Mouse (Mus musculus) frontal cortex, postnatal 10 days (tissue): ENCODE data around the gene Gna15.

Experiments used
- DNase-seq, 2 experiments: peaks; one replicate each; pipeline ENCODE4 v3.0.0; 2022; ENCODE audit warnings: low spot score in 2 of 2, mixed read lengths in 1 of 2

The Gna15 gene

DNA sequence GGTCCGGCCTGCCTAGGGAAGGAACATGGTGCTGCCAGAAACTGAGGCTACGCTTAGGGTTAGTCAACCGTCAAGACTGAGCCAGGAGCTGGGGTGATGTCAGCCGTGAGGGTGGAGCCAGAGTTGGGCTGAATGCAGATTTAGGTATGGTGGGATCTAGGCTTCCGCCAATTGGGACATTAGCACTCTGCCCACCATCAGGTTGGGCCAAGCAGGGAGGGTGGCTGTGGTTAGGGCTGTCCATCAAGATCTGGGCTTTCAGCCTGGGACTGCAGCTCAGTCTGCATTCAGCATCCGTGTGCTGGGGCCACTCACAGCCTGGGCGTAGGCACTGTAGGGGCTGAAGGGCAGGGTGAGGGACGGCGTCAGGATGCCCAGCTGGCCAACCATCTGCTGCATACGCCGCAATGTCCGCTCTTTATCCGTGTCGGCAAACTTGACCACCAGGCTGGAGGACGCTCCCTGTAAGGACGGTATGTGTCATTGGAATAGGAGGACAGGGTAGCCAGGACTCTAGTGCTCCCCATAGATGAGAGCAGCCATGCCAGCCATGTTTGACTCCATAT is 56.3 kb downstream of the Gna15 start:
- DNase-seq: no peak

DNA sequence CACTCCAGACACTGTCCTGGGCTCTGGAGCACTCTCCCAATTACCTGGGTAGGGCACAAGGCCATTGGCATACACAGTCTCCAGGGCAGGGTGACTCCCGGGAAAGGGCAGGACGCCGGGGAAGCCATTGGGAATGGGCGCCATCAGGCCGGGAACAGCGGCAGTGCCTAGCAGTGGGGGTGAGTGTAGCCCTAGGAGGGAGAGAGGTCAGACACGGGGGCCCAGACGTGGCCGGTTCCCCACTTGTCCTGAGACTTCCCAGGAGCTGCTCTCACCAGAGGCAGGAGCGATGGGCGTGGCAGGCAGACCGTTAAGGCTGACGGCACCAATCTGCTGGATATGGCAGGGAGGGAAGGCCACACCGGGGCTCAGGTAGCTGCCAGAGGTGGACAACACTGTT is 57.1 kb downstream of the Gna15 start:
- DNase-seq: peak in 1 of 2 experiments; percentile 13

- DNase-seq: peak in 1 of 2 experiments; percentile 6
These were observed 58.0 kb downstream of the Gna15 start for GRCm38 (mm10) chr10:81466066-81466465.

DNA sequence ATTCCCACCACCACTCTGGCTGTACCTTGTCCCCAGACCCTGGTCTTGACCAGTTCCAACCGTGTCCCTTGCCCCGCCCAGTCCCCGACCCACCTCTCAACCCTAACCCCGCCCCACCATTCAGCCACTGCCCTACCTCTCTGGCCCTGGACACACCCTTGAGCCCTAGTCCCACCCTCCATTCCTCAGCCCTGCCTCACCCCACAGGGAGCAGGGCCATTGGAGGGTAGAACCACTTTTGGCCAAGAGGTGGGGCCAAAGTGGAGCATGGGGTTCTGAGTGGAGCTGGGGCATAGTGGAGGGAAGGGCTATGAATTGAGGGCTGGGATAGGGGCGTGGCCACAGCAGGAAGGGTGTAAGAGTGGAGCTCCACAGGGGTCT is 58.8 kb downstream of the Gna15 start:
- DNase-seq: peak in 1 of 2 experiments; percentile 23

GRCm38 (mm10) chr10:81464405-81465264 is 59.4 kb downstream of the Gna15 start:
- DNase-seq: peak in 1 of 2 experiments; percentile 41

- peak in 1 of 2 experiments; percentile 6 for DNase-seq
These were observed 60.5 kb downstream of the Gna15 start for GRCm38 (mm10) chr10:81463531-81463930.

DNA sequence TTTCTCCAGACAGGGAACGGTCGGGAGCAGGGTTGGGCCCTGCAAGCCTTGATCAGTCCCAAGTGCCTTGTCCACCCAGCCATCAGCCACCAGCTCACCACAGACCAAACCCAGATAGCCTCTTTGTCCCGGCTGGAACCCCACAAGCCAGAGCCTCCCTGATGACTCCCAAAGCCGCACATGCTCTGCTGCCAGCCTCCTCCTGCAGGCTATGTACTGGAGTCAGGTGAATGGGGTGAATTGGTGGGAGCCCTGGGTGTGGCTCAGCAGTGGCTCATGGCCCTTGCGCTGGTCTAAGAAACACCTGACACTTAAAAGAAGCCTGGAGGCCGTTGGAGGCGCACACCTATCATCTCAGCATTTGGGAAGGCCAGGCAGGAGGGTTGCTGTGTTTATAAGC is 61.1 kb downstream of the Gna15 start:
- peak in 1 of 2 experiments; percentile 10 for DNase-seq

DNA sequence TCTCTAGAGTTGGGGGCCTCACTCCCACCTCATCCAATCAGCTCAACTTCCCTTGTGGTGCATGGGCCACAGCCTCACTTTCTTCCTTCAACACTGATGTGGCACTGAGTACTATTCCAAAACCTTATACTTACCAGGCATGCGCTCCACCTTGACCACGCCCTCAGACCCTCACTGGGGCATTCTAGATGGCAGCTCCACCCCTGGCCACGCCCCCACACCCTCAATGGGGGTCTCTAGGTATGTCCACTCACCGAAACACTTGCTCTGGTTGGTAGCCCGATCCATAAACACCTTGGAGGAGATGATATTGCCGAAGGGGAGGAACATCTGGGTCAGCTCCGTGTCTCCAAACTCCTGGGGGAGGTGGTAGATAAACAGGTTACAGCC is 61.6 kb downstream of the Gna15 start:
- peak in 1 of 2 experiments; percentile 15 for DNase-seq

DNA sequence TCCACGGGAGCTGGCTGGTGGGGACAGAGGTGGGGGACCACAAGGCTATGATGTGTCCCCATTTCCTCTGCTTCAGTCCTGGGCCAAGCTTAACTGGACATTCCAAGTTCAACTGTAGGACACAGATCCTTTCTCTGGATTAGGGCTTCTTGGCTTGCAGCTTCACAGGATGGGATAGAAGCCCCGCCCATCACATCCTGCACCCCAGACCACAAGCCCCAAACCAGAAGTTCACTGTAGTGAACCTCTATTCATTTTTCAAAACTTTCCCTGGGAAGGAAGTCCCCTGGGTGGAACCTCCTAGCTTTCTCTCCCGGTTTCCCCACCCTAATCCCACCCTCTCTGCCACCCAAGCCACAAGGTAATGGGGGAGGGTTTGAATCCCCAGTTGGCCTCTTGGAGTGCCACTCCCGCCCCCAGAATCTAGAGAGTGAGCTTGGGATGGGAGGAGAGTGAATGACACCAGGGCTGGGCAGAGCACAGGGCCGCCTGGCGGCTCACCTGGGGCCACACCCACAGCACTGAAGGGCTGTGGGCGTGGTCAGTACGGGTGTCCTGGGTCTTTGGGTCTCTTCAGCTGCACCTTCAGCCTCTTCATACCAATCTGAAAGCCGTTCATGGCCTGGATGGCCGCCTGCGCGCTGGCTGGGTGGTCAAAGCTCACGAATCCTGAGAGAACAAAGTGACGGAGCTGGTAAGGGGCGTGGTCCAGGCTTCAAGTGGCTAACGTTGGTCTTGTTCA is 62.2 kb downstream of the Gna15 start:
- DNase-seq: peak in 1 of 2 experiments; percentile 5

GRCm38 (mm10) chr10:81460951-81461350 is 63.1 kb downstream of the Gna15 start:
- no peak for DNase-seq

DNA sequence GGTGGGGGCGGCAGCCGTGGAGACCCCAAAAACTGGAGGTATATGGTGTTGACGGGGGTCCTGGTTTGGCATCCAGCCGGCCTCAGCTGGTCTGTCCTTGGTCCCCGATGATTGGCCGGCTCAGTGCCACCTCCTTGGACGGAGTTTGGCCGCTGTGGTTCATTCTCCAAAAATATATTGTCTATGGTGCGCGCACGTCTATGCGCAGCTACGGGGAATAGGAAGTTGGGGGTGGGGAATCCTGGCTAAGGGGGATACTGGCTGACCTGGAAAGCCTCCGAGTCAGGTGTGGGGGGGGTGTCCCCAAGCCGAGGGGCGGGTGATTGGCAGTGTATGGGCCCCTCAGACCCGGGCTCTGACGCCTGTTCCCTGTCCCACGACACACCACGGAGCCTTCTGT is 63.6 kb downstream of the Gna15 start:
- peak in 1 of 2 experiments; percentile 10 for DNase-seq

- DNase-seq: peak in 1 of 2 experiments; percentile 4
These were observed 64.6 kb downstream of the Gna15 start for GRCm38 (mm10) chr10:81459399-81459798.

DNA sequence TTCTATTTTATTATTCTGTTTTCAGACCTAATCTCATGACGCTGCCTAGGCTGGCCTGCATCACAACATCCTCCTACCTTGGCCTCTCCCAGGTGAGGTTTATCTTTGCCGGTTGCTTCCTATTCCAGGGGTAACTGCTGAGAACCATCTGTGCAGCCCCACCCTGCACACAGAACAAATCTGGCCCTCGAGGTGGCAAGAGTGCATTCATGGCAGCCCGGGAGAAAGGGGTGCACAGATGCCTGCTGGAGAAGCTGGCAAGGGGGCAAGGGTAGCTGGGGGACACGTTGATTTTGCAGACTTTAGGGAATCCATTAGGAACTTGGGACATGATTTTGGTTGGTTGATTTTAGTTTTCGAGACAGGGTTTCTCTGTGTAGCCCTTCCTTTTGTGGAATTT is 65.8 kb downstream of the Gna15 start:
- DNase-seq: peak in 1 of 2 experiments; percentile 5

DNA sequence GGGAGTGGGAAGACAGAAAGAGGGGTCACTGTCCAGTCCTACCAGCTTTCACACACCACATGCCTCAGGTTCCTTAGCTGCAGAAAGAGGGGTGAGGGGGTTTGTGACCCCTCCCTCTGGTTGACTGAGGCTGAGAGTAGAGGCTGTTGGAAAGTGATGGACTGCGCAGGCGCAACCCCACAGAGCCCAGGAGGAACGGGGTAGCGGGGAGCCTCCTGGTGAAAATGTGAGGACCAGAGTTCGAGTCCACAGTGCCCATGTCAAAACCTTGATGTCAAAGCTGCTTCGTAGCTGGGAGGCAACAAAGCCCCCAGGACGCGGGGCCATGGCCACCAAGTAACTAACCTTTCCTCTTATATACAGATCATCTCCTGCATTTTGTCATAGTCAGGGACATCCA is 66.4 kb downstream of the Gna15 start:
- peak in 1 of 2 experiments; percentile 9 for DNase-seq

- DNase-seq: peak in 1 of 2 experiments; percentile 5
These were observed 67.0 kb downstream of the Gna15 start for GRCm38 (mm10) chr10:81456983-81457563.

DNA sequence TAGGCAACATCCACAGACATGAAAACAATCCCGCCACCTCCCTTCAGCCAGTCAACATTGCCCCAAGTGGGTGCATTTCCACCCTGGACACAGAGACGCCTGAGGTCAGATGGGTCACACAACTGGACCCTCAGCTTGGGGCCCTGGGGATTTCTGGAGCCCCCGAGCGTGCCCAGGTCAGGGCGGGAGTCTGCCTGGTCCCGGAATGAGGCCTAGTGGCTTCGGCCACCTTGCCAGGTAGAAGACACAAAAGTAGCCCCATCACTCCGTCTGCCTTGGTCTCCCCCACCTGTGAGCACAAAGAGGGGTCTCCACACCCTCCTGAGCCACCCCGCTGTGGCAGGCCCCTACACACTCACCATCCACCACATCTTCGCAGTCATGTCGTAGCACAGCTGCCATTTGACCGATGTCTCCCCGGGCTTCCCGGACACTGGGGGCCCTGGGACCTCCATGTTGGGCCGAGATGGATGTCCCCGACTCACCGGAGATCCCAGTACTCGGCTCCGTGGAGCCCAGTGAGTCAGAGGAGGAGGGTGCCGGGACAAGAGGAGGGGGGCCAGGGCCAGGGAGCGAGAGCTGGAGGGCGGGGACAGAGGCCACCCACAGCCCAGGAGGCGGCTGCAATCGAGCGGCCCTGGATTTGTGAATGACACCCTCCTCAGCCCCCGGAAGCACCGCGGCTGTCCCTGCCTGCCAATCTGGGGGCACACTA is 68.7 kb downstream of the Gna15 start, which contains the start of gene Nfic:
Nfic (minus strand) TSS at position 455 of the 715 bp plus-strand sequence.
- DNase-seq: peak in 1 of 2 experiments; percentile 6

DNA sequence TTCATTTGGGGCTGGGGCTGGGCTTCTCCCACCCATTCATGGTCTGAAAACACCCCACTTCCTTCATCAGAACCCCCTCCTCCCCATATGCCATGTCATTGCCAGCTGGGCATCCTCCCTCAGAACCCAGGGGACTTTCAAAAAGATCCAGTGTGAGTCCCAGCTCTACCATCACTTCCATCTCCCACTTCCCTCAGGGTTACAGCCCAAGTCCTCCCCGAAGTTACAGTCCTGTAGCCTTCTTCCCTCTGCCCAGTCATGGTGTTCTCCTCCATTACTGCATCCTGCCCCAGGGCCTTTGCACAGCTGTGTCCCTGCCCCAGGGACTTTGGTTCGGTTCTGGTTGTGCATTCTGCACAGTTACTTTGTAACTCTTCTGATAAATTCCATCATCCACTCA is 69.9 kb downstream of the Gna15 start:
- peak in 1 of 2 experiments; percentile 3 for DNase-seq

GRCm38 (mm10) chr10:81452947-81453288 is 71.1 kb downstream of the Gna15 start:
- DNase-seq: peak in 1 of 2 experiments; percentile 5
